Mouse (Mus musculus): ENCODE data around the gene St3gal2. TPM values are rescaled to one million over a fixed set of nuclear protein-coding genes. Genes with fewer than 3 reads are reported as not detected.
"Not testable (repeated sequence)": the region's sequence is repeated elsewhere in the genome, so short reads cannot be mapped to it uniquely, and the experiment has no call there.

St3gal2 gene
- polyA plus RNA-seq, 1 experiment: 5.9 TPM

GRCm38 (mm10) chr8:110895812-110896211 lies 23.9 kb upstream of the St3gal2 start:
- Histone ChIP-seq H3K27ac (ENCODE audit: insufficient read depth, low read depth, low read length) (no peak overlapping the region), H3K4me3 (ENCODE audit: low read depth, low read length) (no peak overlapping the region), H3K27me3 (ENCODE audit: control insufficient read depth, insufficient read depth, low read length) (no peaks in the 10 kb centered on the region), H3K36me3 (ENCODE audit: control insufficient read depth, insufficient read depth, low read length) (peaks cover 38% of the 10 kb centered on the region), H3K4me1 (ENCODE audit: control insufficient read depth, insufficient read depth, insufficient read length, low read length) (peaks cover 3% of the 10 kb centered on the region; the same call in 1 of the 2 replicates)
- WGBS: 92% methylated on average over 13 of the region's 13 CpGs
- TF ChIP-seq POLR2A (IDR thresholded peaks at IDR 0.05; ENCODE audit: low read depth, low read length) (no peak), CTCF (IDR thresholded peaks at IDR 0.05; ENCODE audit: extremely low read depth, insufficient read length, insufficient replicate concordance, low read depth, low read length) (no peak)

GRCm38 (mm10) chr8:110897495-110897894 lies 22.2 kb upstream of the St3gal2 start:
- Histone ChIP-seq H3K27me3 (ENCODE audit: control insufficient read depth, insufficient read depth, low read length) (no peaks in the 10 kb centered on the region), H3K27ac (ENCODE audit: insufficient read depth, low read depth, low read length) (no peak overlapping the region), H3K4me1 (ENCODE audit: control insufficient read depth, insufficient read depth, insufficient read length, low read length) (peaks cover 3% of the 10 kb centered on the region; the same call in 1 of the 2 replicates), H3K36me3 (ENCODE audit: control insufficient read depth, insufficient read depth, low read length) (peaks cover 30% of the 10 kb centered on the region), H3K4me3 (ENCODE audit: low read depth, low read length) (no peak overlapping the region)
- TF ChIP-seq CTCF (IDR thresholded peaks at IDR 0.05; ENCODE audit: extremely low read depth, insufficient read length, insufficient replicate concordance, low read depth, low read length) (no peak), POLR2A (IDR thresholded peaks at IDR 0.05; ENCODE audit: low read depth, low read length) (no peak)
- 96% methylated on average over 6 of the region's 6 CpGs for WGBS

GRCm38 (mm10) chr8:110901056-110901455 lies 18.7 kb upstream of the St3gal2 start:
- no peak for TF ChIP-seq POLR2A (IDR thresholded peaks at IDR 0.05; ENCODE audit: low read depth, low read length)
- no peak for TF ChIP-seq CTCF (IDR thresholded peaks at IDR 0.05; ENCODE audit: extremely low read depth, insufficient read length, insufficient replicate concordance, low read depth, low read length)
- H3K4me3 ChIP-seq (ENCODE audit: low read depth, low read length): no peak overlapping the region
- peaks cover 3% of the 10 kb centered on the region; the same call in 1 of the 2 replicates for H3K4me1 ChIP-seq (ENCODE audit: control insufficient read depth, insufficient read depth, insufficient read length, low read length)
- WGBS: 22% methylated on average over 3 of the region's 3 CpGs
- peaks cover 15% of the 10 kb centered on the region for H3K36me3 ChIP-seq (ENCODE audit: control insufficient read depth, insufficient read depth, low read length)
- H3K27ac ChIP-seq (ENCODE audit: insufficient read depth, low read depth, low read length): peak overlapping the region; percentile 89
- no peaks in the 10 kb centered on the region for H3K27me3 ChIP-seq (ENCODE audit: control insufficient read depth, insufficient read depth, low read length)

GRCm38 (mm10) chr8:110901839-110902578 lies 17.7 kb upstream of the St3gal2 start, which contains the start of gene Fuk:
Gene Fuk (minus strand): TSS chr8:110902488.
- Histone ChIP-seq H3K27ac (ENCODE audit: insufficient read depth, low read depth, low read length) (peak within 1 kb of the TSS; percentile 4; the same call in 1 of the 2 replicates), H3K36me3 (ENCODE audit: control insufficient read depth, insufficient read depth, low read length) (peaks cover 15% of the 10 kb centered on the region), H3K4me1 (ENCODE audit: control insufficient read depth, insufficient read depth, insufficient read length, low read length) (peaks cover 3% of the 10 kb centered on the region; the same call in 1 of the 2 replicates), H3K4me3 (ENCODE audit: low read depth, low read length) (peak within 1 kb of the TSS; percentile 86), H3K27me3 (ENCODE audit: control insufficient read depth, insufficient read depth, low read length) (no peaks in the 10 kb centered on the region)
- no peak for TF ChIP-seq CTCF (IDR thresholded peaks at IDR 0.05; ENCODE audit: extremely low read depth, insufficient read length, insufficient replicate concordance, low read depth, low read length)
- peak; percentile 68; the same call in 1 of the 2 replicates for TF ChIP-seq POLR2A (IDR thresholded peaks at IDR 0.05; ENCODE audit: low read depth, low read length)
- WGBS: 3% methylated on average over 30 of the region's 30 CpGs

- Histone ChIP-seq H3K27ac (ENCODE audit: insufficient read depth, low read depth, low read length) (no peak overlapping the region), H3K4me3 (ENCODE audit: low read depth, low read length) (no peak overlapping the region), H3K36me3 (ENCODE audit: control insufficient read depth, insufficient read depth, low read length) (peaks cover 12% of the 10 kb centered on the region), H3K27me3 (ENCODE audit: control insufficient read depth, insufficient read depth, low read length) (no peaks in the 10 kb centered on the region), H3K4me1 (ENCODE audit: control insufficient read depth, insufficient read depth, insufficient read length, low read length) (peaks cover 3% of the 10 kb centered on the region; the same call in 1 of the 2 replicates)
- WGBS: 30% methylated on average over 2 of the region's 2 CpGs
- no peak for TF ChIP-seq POLR2A (IDR thresholded peaks at IDR 0.05; ENCODE audit: low read depth, low read length)
- TF ChIP-seq CTCF (IDR thresholded peaks at IDR 0.05; ENCODE audit: extremely low read depth, insufficient read length, insufficient replicate concordance, low read depth, low read length): no peak
These were observed 17.1 kb upstream of the St3gal2 start for GRCm38 (mm10) chr8:110902579-110902965.

- TF ChIP-seq POLR2A (IDR thresholded peaks at IDR 0.05; ENCODE audit: low read depth, low read length) (no peak), CTCF (IDR thresholded peaks at IDR 0.05; ENCODE audit: extremely low read depth, insufficient read length, insufficient replicate concordance, low read depth, low read length) (no peak)
- H3K27ac ChIP-seq (ENCODE audit: insufficient read depth, low read depth, low read length): no peak overlapping the region
- 86% methylated on average over 6 of the region's 6 CpGs for WGBS
These were observed 14.3 kb upstream of the St3gal2 start for GRCm38 (mm10) chr8:110905404-110905803.

GRCm38 (mm10) chr8:110906682-110907081 lies 13.0 kb upstream of the St3gal2 start:
- no peak overlapping the region for H3K27ac ChIP-seq (ENCODE audit: insufficient read depth, low read depth, low read length)
- no peaks in the 10 kb centered on the region for H3K4me1 ChIP-seq (ENCODE audit: control insufficient read depth, insufficient read depth, insufficient read length, low read length)
- H3K36me3 ChIP-seq (ENCODE audit: control insufficient read depth, insufficient read depth, low read length): no peaks in the 10 kb centered on the region
- 90% methylated on average over 1 of the region's 1 CpGs for WGBS
- TF ChIP-seq CTCF (IDR thresholded peaks at IDR 0.05; ENCODE audit: extremely low read depth, insufficient read length, insufficient replicate concordance, low read depth, low read length): no peak
- no peak for TF ChIP-seq POLR2A (IDR thresholded peaks at IDR 0.05; ENCODE audit: low read depth, low read length)
- H3K27me3 ChIP-seq (ENCODE audit: control insufficient read depth, insufficient read depth, low read length): no peaks in the 10 kb centered on the region
- no peak overlapping the region for H3K4me3 ChIP-seq (ENCODE audit: low read depth, low read length)

More at GRCm38 (mm10) chr8:110905404-110905803, 14.3 kb upstream of the St3gal2 start:
- Histone ChIP-seq H3K36me3 (ENCODE audit: control insufficient read depth, insufficient read depth, low read length) (no peaks in the 10 kb centered on the region), H3K27me3 (ENCODE audit: control insufficient read depth, insufficient read depth, low read length) (no peaks in the 10 kb centered on the region), H3K4me3 (ENCODE audit: low read depth, low read length) (no peak overlapping the region), H3K4me1 (ENCODE audit: control insufficient read depth, insufficient read depth, insufficient read length, low read length) (peaks cover 3% of the 10 kb centered on the region; the same call in 1 of the 2 replicates)

GRCm38 (mm10) chr8:110909850-110910249 lies 9.9 kb upstream of the St3gal2 start:
- H3K27me3 ChIP-seq (ENCODE audit: control insufficient read depth, insufficient read depth, low read length); H3K4me1 ChIP-seq (ENCODE audit: control insufficient read depth, insufficient read depth, insufficient read length, low read length); H3K27ac ChIP-seq (ENCODE audit: insufficient read depth, low read depth, low read length); H3K4me3 ChIP-seq (ENCODE audit: low read depth, low read length); H3K36me3 ChIP-seq (ENCODE audit: control insufficient read depth, insufficient read depth, low read length): not testable (repeated sequence)

All from small intestine, adult 2 months (tissue).